ENCODE assay signal across 10 mouse cellular contexts in the genomic region with DNA sequence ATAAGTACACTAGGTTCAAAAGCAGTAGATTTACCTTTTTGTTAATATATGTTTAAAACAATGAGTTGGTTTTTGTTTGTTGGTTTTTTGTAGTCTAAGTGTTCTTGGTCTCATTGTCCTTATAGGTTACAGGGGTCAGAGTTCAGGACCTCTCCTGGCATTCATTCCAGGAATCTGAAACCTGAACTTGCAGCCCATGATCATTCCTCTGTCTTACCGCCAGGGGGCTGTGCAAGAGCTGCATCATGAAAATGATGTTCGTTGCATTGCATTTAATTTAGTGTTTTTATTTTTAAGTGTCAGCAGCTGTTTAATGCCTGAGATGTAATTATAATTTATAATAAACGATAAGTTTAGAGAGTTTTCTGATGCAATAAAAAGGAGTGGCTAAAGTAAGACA. TPM values are rescaled to one million over a fixed set of nuclear protein-coding genes. Genes with fewer than 3 reads are reported as not detected.
DNase-seq lines count a peak whose midpoint lies in the region; ATAC-seq and TF ChIP-seq lines count a peak whose summit lies in the region.
"Had no signal": no experiment of that assay in that cellular context is flagged by ENCODE, and none has a peak within 500 bp of the region (broad histone marks: within the 10 kb centered on the region; RNA-seq: fewer than 3 reads in every experiment).

No protein-coding gene starts in this region.

- peak; percentile 41 to 60 for DNase-seq in cerebellum, postnatal 10 days
- no peak for DNase-seq in cerebellum, adult 8-10 months
- DNase-seq in liver, postnatal 0 days: no peak
- no peak for DNase-seq in liver
- peak; percentile 51 for DNase-seq in embryo, embryonic 11 days
- peak; percentile 58 for DNase-seq in retina, embryonic 14.5 days (ENCODE audit: low spot score)

- peak; percentile 69 for TF ChIP-seq CTCF in liver, postnatal 0 days (IDR thresholded peaks at IDR 0.05; ENCODE audit: low read depth)

- no peak overlapping the region for H3K4me2 ChIP-seq in liver, postnatal 0 days (ENCODE audit: low read depth, low read length)
- no peak overlapping the region for H3K4me2 ChIP-seq in midbrain, embryonic 16.5 days (ENCODE audit: low read length)

- no peaks in the 10 kb centered on the region for H3K4me1 ChIP-seq in liver, postnatal 0 days (ENCODE audit: insufficient read depth)
- no peaks in the 10 kb centered on the region for H3K4me1 ChIP-seq in midbrain, embryonic 16.5 days (ENCODE audit: control insufficient read depth, insufficient read depth, low read length)
- H3K4me1 ChIP-seq: megakaryocyte, embryonic 14.5 days had no signal

- H3K27me3 ChIP-seq in liver, postnatal 0 days (ENCODE audit: insufficient read depth, low read length): no peaks in the 10 kb centered on the region
- H3K27me3 ChIP-seq in midbrain, embryonic 16.5 days (ENCODE audit: control insufficient read depth, insufficient read depth, low read depth, low read length): no peaks in the 10 kb centered on the region

- TF ChIP-seq EP300 in liver, postnatal 0 days (IDR thresholded peaks at IDR 0.05; ENCODE audit: low read depth): no peak

- H3K9ac ChIP-seq in liver, postnatal 0 days (replicated peaks): no peak overlapping the region
- no peak overlapping the region for H3K9ac ChIP-seq in midbrain, embryonic 16.5 days (ENCODE audit: low read depth, low read length)

- H3K27ac ChIP-seq in liver, postnatal 0 days (ENCODE audit: low read depth): no peak overlapping the region
- H3K27ac ChIP-seq in midbrain, embryonic 16.5 days (ENCODE audit: low read length): no peak overlapping the region

- no peak overlapping the region for H3K4me3 ChIP-seq in liver, postnatal 0 days (ENCODE audit: low read depth, low read length)
- H3K4me3 ChIP-seq in midbrain, embryonic 16.5 days (ENCODE audit: low read depth, low read length): no peak overlapping the region
- H3K4me3 ChIP-seq: megakaryocyte, embryonic 14.5 days had no signal

- H3K36me3 ChIP-seq in liver, postnatal 0 days (replicated peaks; ENCODE audit: insufficient read depth, low read length): no peaks in the 10 kb centered on the region
- H3K36me3 ChIP-seq in midbrain, embryonic 16.5 days (ENCODE audit: control insufficient read depth, insufficient read depth, low read length): no peaks in the 10 kb centered on the region

- H3K9me3 ChIP-seq in liver, postnatal 0 days (ENCODE audit: low read length): no peaks in the 10 kb centered on the region
- no peaks in the 10 kb centered on the region for H3K9me3 ChIP-seq in midbrain, embryonic 16.5 days (replicated peaks; ENCODE audit: control insufficient read depth, low read length, poor library complexity, severe bottlenecking)
- H3K9me3 ChIP-seq: megakaryocyte, embryonic 14.5 days had no signal

- ATAC-seq in liver, postnatal 0 days: no peak
- no peak for ATAC-seq in cerebellum, adult (ENCODE audit: insufficient number of reproducible peaks, low FRiP score, low TSS enrichment)
- no peak for ATAC-seq in midbrain, embryonic 16.5 days

- 26% methylated on average over 3 of the region's 3 CpGs for WGBS in liver, postnatal 0 days (ENCODE audit: insufficient replicate concordance)
- WGBS in midbrain, embryonic 16.5 days: 37% methylated on average over 3 of the region's 3 CpGs

RNA-seq across cellular contexts. Expression of gene Syn2, which starts 40.1 kb away (rescaled TPM):
- 0.20 and 0.21 TPM in 2 replicates for polyA plus RNA-seq in liver, postnatal 0 days (2015; fragmentation: Nextera tagmentation; extraction: Ambion mirVana)
- polyA plus RNA-seq in midbrain, embryonic 16.5 days (2015; fragmentation: Nextera tagmentation; extraction: Ambion mirVana): 45.1 and 59.3 TPM in 2 replicates

RNA-seq across cellular contexts. Expression of gene Gm17482, which starts 52.3 kb away (rescaled TPM):
- not detected in 2 replicates for polyA plus RNA-seq in liver, postnatal 0 days (2015; fragmentation: Nextera tagmentation; extraction: Ambion mirVana)
- polyA plus RNA-seq in midbrain, embryonic 16.5 days (2015; fragmentation: Nextera tagmentation; extraction: Ambion mirVana): not detected in 2 replicates
- polyA plus RNA-seq: heart, embryonic 14.5 days had no signal

Comparison
In these comparisons a context has a peak if more than half of its experiments do, and no peak if none do; other contexts are left out.
1. DNase-seq: peak in cerebellum, postnatal 10 days (2 of 2), embryo, embryonic 11 days (single experiment) and retina, embryonic 14.5 days (single experiment); none in cerebellum, adult 8-10 months (single experiment), liver, postnatal 0 days (single experiment) and liver (single experiment).
2. RNA of gene Syn2, which starts 40.1 kb away (polyA plus RNA-seq): 45.1 to 59.3 TPM in midbrain, embryonic 16.5 days; 0.20 to 0.21 TPM in liver, postnatal 0 days; every median in the first group is over 10 times any median in the second.